Mouse (Mus musculus) liver, embryonic 14.5 days (tissue): ENCODE data around the gene Cacna1s.

Experiments used
- CTCF ChIP-seq: IDR thresholded peaks from 2 replicates; pipeline ENCODE4 v1.5.1; 2016; ENCODE audit warnings: antibody characterized with exemption, low read depth, control low read depth
- EP300 ChIP-seq: IDR thresholded peaks from 2 replicates; pipeline ENCODE4 v1.6.1; 2016; ENCODE audit warnings: antibody characterized with exemption, low read depth

DNA sequence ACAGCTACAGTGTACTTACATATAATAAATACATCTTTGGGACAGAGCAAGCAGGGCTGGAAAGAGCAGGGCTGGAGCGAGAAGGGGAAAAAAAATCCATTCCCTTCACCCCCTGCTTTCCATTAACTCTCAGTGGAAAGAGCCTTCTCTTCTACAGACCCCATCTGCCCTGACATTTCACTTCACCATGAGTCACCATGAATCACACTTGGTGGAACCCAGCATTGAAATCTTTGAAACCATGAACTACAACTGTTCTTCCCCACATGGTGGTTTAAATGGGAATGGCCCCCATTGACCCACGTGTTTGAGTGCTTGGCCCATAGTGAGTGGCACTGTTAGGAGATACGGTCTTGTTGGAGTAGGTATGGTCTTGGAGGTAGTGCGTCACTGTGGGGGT lies 42.3 kb upstream of the Cacna1s start:
- TF ChIP-seq EP300 (no peak), CTCF (no peak)
